20 mouse cellular contexts compared by ENCODE assay signal in genomic region chr7:99873965-99874364, GRCm38 (mm10). TPM values are rescaled to one million over a fixed set of nuclear protein-coding genes. Genes with fewer than 3 reads are reported as not detected.
DNase-seq lines count a peak whose midpoint lies in the region; ATAC-seq and TF ChIP-seq lines count a peak whose summit lies in the region.
"Had no signal": no experiment of that assay in that cellular context is flagged by ENCODE, and none has a peak within 500 bp of the region (broad histone marks: within the 10 kb centered on the region; RNA-seq: fewer than 3 reads in every experiment).

No protein-coding gene starts in this region.

- H3K4me1 ChIP-seq in heart, embryonic 16.5 days (ENCODE audit: control insufficient read depth, insufficient read depth, low read length): peaks cover 5% of the 10 kb centered on the region
- peaks cover 11 to 17% of the 10 kb centered on the region in 2 experiments for H3K4me1 ChIP-seq in MEL (ENCODE audit: control insufficient read depth in 1 of 2, insufficient read depth in 2 of 2, low read length in 2 of 2)
- H3K4me1 ChIP-seq in hindbrain, embryonic 12.5 days: no peaks in the 10 kb centered on the region
- H3K4me1 ChIP-seq: embryonic facial prominence, embryonic 10.5 days; embryonic facial prominence, embryonic 12.5 days; forebrain, embryonic 13.5 days; forebrain, embryonic 15.5 days had no signal

- H3K9me3 ChIP-seq in heart, embryonic 16.5 days (replicated peaks; ENCODE audit: control insufficient read depth, low read length): no peaks in the 10 kb centered on the region
- no peaks in the 10 kb centered on the region for H3K9me3 ChIP-seq in MEL (replicated peaks; ENCODE audit: insufficient read depth, low read length)
- no peaks in the 10 kb centered on the region for H3K9me3 ChIP-seq in hindbrain, embryonic 12.5 days (replicated peaks)
- H3K9me3 ChIP-seq: embryonic facial prominence, embryonic 10.5 days; embryonic facial prominence, embryonic 12.5 days; forebrain, embryonic 13.5 days; forebrain, embryonic 15.5 days had no signal

- intact Hi-C loops in heart, postnatal 10 days (cut with DNase I): no loop called here

- peaks cover 2% of the 10 kb centered on the region; the same call in 1 of the 2 replicates for H3K27me3 ChIP-seq in heart, embryonic 16.5 days (ENCODE audit: control insufficient read depth, insufficient read depth, low read length)
- H3K27me3 ChIP-seq in MEL (ENCODE audit: control insufficient read depth in 1 of 2, insufficient read depth in 2 of 2, low read length in 2 of 2): no peaks in the 10 kb centered on the region
- no peaks in the 10 kb centered on the region; the same call in 1 of the 2 replicates for H3K27me3 ChIP-seq in hindbrain, embryonic 12.5 days
- H3K27me3 ChIP-seq: embryonic facial prominence, embryonic 12.5 days; forebrain, embryonic 13.5 days; forebrain, embryonic 15.5 days had no signal

- no peaks in the 10 kb centered on the region for H3K36me3 ChIP-seq in heart, embryonic 16.5 days (ENCODE audit: control insufficient read depth, insufficient read depth)
- peaks cover 0 to 16% of the 10 kb centered on the region in 2 experiments; a peak in 2 of 4 replicates for H3K36me3 ChIP-seq in MEL (ENCODE audit: control insufficient read depth in 1 of 2, insufficient read depth in 2 of 2, low read length in 2 of 2)
- no peaks in the 10 kb centered on the region for H3K36me3 ChIP-seq in hindbrain, embryonic 12.5 days
- H3K36me3 ChIP-seq: embryonic facial prominence, embryonic 10.5 days; embryonic facial prominence, embryonic 12.5 days; forebrain, embryonic 15.5 days had no signal

- no peak overlapping the region for H3K4me3 ChIP-seq in heart, embryonic 16.5 days (ENCODE audit: low read length)
- no peak overlapping the region for H3K4me3 ChIP-seq in MEL (ENCODE audit: control insufficient read depth in 1 of 2, insufficient read depth in 1 of 2, low read depth in 2 of 2, low read length in 2 of 2)
- H3K4me3 ChIP-seq in hindbrain, embryonic 12.5 days: no peak overlapping the region
- H3K4me3 ChIP-seq: embryonic facial prominence, embryonic 10.5 days; embryonic facial prominence, embryonic 12.5 days; forebrain, embryonic 13.5 days; forebrain, embryonic 15.5 days had no signal

- DNase-seq in heart, postnatal 10 days: no peak
- DNase-seq in MEL (ENCODE audit: low read depth, low spot score): peak; percentile 75
- DNase-seq: adrenal gland, adult 8-10 months; adrenal gland, postnatal 14 days; adrenal gland, postnatal 36 days; cerebellum, adult 11-12 months; cerebellum, adult 2 months; cerebellum, adult 9-10 months; cerebellum, postnatal 10 days; cerebellum, postnatal 25 days; forebrain, postnatal 0 days had no signal

- peak; percentile 75 to 85 for TF ChIP-seq EP300 in MEL (IDR thresholded peaks at IDR 0.05; ENCODE audit: low read depth in 1 of 2, low read length in 2 of 2)

- 37% methylated on average over 6 of the region's 6 CpGs for whole genome bisulfite sequencing in heart, embryonic 16.5 days
- WGBS in hindbrain, embryonic 12.5 days: 79% methylated on average over 6 of the region's 6 CpGs

- no peak overlapping the region for H3K4me2 ChIP-seq in heart, embryonic 16.5 days (ENCODE audit: low read depth, low read length)
- H3K4me2 ChIP-seq in hindbrain, embryonic 12.5 days (replicated peaks): no peak overlapping the region
- H3K4me2 ChIP-seq: embryonic facial prominence, embryonic 12.5 days; forebrain, embryonic 13.5 days; forebrain, embryonic 15.5 days had no signal

- no peak overlapping the region for H3K27ac ChIP-seq in heart, embryonic 16.5 days (ENCODE audit: low read length)
- H3K27ac ChIP-seq in MEL (ENCODE audit: control insufficient read depth, low read depth, low read length): peak overlapping the region; percentile 89
- H3K27ac ChIP-seq in hindbrain, embryonic 12.5 days: no peak overlapping the region
- H3K27ac ChIP-seq: embryonic facial prominence, embryonic 10.5 days; embryonic facial prominence, embryonic 12.5 days; forebrain, embryonic 13.5 days; forebrain, embryonic 15.5 days had no signal

- no peak for TF ChIP-seq CTCF in MEL (IDR thresholded peaks at IDR 0.05 in 2 of 3, conservative IDR thresholded peaks at IDR 0.05 in 1 of 3; ENCODE audit: control insufficient read depth in 1 of 3, insufficient read depth in 1 of 3, low read depth in 2 of 3, low read length in 3 of 3, poor library complexity in 1 of 3, severe bottlenecking in 1 of 3)

- ATAC-seq in heart, embryonic 16.5 days (replicated peaks; ENCODE audit: extremely low read depth, insufficient read depth, low FRiP score): no peak
- 0 out of 2 replicates have a peak, but pooled peaks have one; percentile 15 for ATAC-seq in megakaryocyte-erythroid progenitor cell, adult 5-6 weeks (replicated peaks; ENCODE audit: low FRiP score, low TSS enrichment, poor library complexity, severe bottlenecking)
- no peak for ATAC-seq in hindbrain, embryonic 12.5 days (ENCODE audit: low FRiP score)
- ATAC-seq: activated CD4-positive, CD25-positive, alpha-beta regulatory T cell, adult 4 months; forebrain, embryonic 13.5 days; forebrain, embryonic 15.5 days; forebrain, postnatal 0 days; Patski had no signal

- no peaks in the 10 kb centered on the region for H3K79me2 ChIP-seq in MEL (ENCODE audit: control insufficient read depth, insufficient read depth, low read length, poor library complexity)

- no peak for TF ChIP-seq RAD21 in MEL (IDR thresholded peaks at IDR 0.05; ENCODE audit: low read depth, low read length)

- 0 out of 2 replicates have a peak overlapping the region, but pooled peaks have one; percentile 12 for H3K9ac ChIP-seq in heart, embryonic 16.5 days (ENCODE audit: low read length)
- peak overlapping the region; percentile 39 for H3K9ac ChIP-seq in MEL (ENCODE audit: control insufficient read depth, low read depth, low read length, poor library complexity, severe bottlenecking)
- no peak overlapping the region for H3K9ac ChIP-seq in hindbrain, embryonic 12.5 days
- H3K9ac ChIP-seq: embryonic facial prominence, embryonic 12.5 days; forebrain, embryonic 13.5 days; forebrain, embryonic 15.5 days; forebrain, postnatal 0 days had no signal

- TF ChIP-seq POLR2A in MEL (IDR thresholded peaks at IDR 0.05; ENCODE audit: control insufficient read depth in 1 of 2, insufficient read depth in 1 of 2, low read depth in 1 of 2, low read length in 2 of 2, poor library complexity in 1 of 2): 0 out of 4 replicates have a peak, but pooled peaks of 1 of the 2 experiments have one; percentile 35

TF ChIP-seq in MEL, 35 proteins besides CTCF, POLR2A, EP300 and RAD21 (continues in another document):
- TF ChIP-seq NRF1 (IDR thresholded peaks at IDR 0.05; ENCODE audit: insufficient read depth, low read depth, low read length, poor library complexity, severe bottlenecking) (no peak), MYB (IDR thresholded peaks at IDR 0.05; ENCODE audit: low read depth, low read length) (peak; percentile 71), ELF1 (IDR thresholded peaks at IDR 0.05; ENCODE audit: low read depth, low read length) (no peak), POLR2AphosphoS5 (IDR thresholded peaks at IDR 0.05; ENCODE audit: borderline replicate concordance, low read depth, low read length) (no peak), MYC (IDR thresholded peaks at IDR 0.05; ENCODE audit: low read depth, low read length) (peak; percentile 70; the same call in 1 of the 2 replicates), JUND (IDR thresholded peaks at IDR 0.05; ENCODE audit: low read depth, low read length) (no peak), BHLHE40 (IDR thresholded peaks at IDR 0.05; ENCODE audit: borderline replicate concordance, low read depth, low read length) (no peak), ZKSCAN1 (IDR thresholded peaks at IDR 0.05; ENCODE audit: low read depth, low read length) (0 out of 2 replicates have a peak, but pooled peaks have one; percentile 39), HCFC1 (IDR thresholded peaks at IDR 0.05; ENCODE audit: low read depth, low read length) (peak; percentile 57; the same call in 1 of the 2 replicates), USF2 (IDR thresholded peaks at IDR 0.05; ENCODE audit: borderline replicate concordance in 1 of 2, insufficient read depth in 1 of 2, low read depth in 1 of 2, low read length in 2 of 2) (no peak), ZC3H11A (IDR thresholded peaks at IDR 0.05; ENCODE audit: low read depth, low read length) (no peak), MXI1 (IDR thresholded peaks at IDR 0.05; ENCODE audit: low read depth, low read length) (peak; percentile 69)

RNA-seq across cellular contexts. Expression of gene Spcs2, which starts 10.7 kb away (rescaled TPM):
- polyA plus RNA-seq in heart, embryonic 16.5 days (2015; fragmentation: Nextera tagmentation; extraction: Ambion mirVana): 180 and 224 TPM in 2 replicates
- 10 to 100 TPM; 49.7 to 66.5 TPM for total RNA-seq in heart, postnatal 10 days (2021)
- total RNA-seq in MEL (2012; rRNA removed): 203 and 241 TPM in 2 replicates
- polyA plus RNA-seq in MEL (2012; ENCODE audit: insufficient read depth in 1 of 2, insufficient read length in 2 of 2, low read depth in 1 of 2, low replicate concordance in 2 of 2, missing spikeins in 1 of 2): 100 to 1,000 TPM in 1 of 2 experiments, not detected in 1; 152 TPM
- 93.4 and 132 TPM in 2 replicates for total RNA-seq in megakaryocyte-erythroid progenitor cell, adult 5-6 weeks (2014; fragmentation: Nextera tagmentation)
- total RNA-seq in megakaryocyte-erythroid progenitor cell, adult 5-6 weeks (2017): 136 and 153 TPM in 2 replicates
- 352 and 354 TPM in 2 replicates for polyA plus RNA-seq in hindbrain, embryonic 12.5 days (2016; fragmentation: Nextera tagmentation; extraction: Ambion mirVana)

RNA-seq across cellular contexts. Expression of gene Xrra1, which starts 15.0 kb away (rescaled TPM):
- polyA plus RNA-seq in heart, embryonic 16.5 days (2015; fragmentation: Nextera tagmentation; extraction: Ambion mirVana): 0.12 and 0.46 TPM in 2 replicates
- under 1 TPM in 1 of 2 experiments, not detected in 1; 0.10 TPM for total RNA-seq in heart, postnatal 10 days (2021)
- total RNA-seq in MEL (2012; rRNA removed): 0.42 and 0.58 TPM in 2 replicates
- 1 to 10 TPM in 1 of 2 experiments, not detected in 1; 1.2 TPM for polyA plus RNA-seq in MEL (2012; ENCODE audit: insufficient read depth in 1 of 2, insufficient read length in 2 of 2, low read depth in 1 of 2, low replicate concordance in 2 of 2, missing spikeins in 1 of 2)
- 0.07 TPM in 1 of 2 replicates, not detected in the other for total RNA-seq in megakaryocyte-erythroid progenitor cell, adult 5-6 weeks (2014; fragmentation: Nextera tagmentation)
- not detected in 2 replicates for total RNA-seq in megakaryocyte-erythroid progenitor cell, adult 5-6 weeks (2017)
- polyA plus RNA-seq in hindbrain, embryonic 12.5 days (2016; fragmentation: Nextera tagmentation; extraction: Ambion mirVana): 0.44 and 0.94 TPM in 2 replicates

RNA-seq across cellular contexts. Expression of gene Neu3, which starts 45.7 kb away (rescaled TPM):
- polyA plus RNA-seq in heart, embryonic 16.5 days (2015; fragmentation: Nextera tagmentation; extraction: Ambion mirVana): 4.7 and 5.2 TPM in 2 replicates
- total RNA-seq in heart, postnatal 10 days (2021): 1 to 10 TPM; 4.0 to 4.3 TPM
- 3.0 and 3.1 TPM in 2 replicates for total RNA-seq in MEL (2012; rRNA removed)
- polyA plus RNA-seq in MEL (2012; ENCODE audit: insufficient read depth in 1 of 2, insufficient read length in 2 of 2, low read depth in 1 of 2, low replicate concordance in 2 of 2, missing spikeins in 1 of 2): 1 to 10 TPM in 1 of 2 experiments, not detected in 1; 3.5 TPM
- 3.9 and 8.1 TPM in 2 replicates for total RNA-seq in megakaryocyte-erythroid progenitor cell, adult 5-6 weeks (2014; fragmentation: Nextera tagmentation)
- total RNA-seq in megakaryocyte-erythroid progenitor cell, adult 5-6 weeks (2017): 3.9 and 5.8 TPM in 2 replicates
- polyA plus RNA-seq in hindbrain, embryonic 12.5 days (2016; fragmentation: Nextera tagmentation; extraction: Ambion mirVana): 2.3 and 2.5 TPM in 2 replicates
